Mouse (Mus musculus): ENCODE results near the gene Tnfsf12. TPM values are rescaled to one million over a fixed set of nuclear protein-coding genes. Genes with fewer than 3 reads are reported as not detected.

The Tnfsf12 gene
- polyA plus RNA-seq, 1 experiment from 2014 or later: 1.2 TPM

GRCm38 (mm10) chr11:69715929-69716328 lies 20.3 kb upstream of the Tnfsf12 start:
- no peaks in the 10 kb centered on the region for H3K4me1 ChIP-seq (replicated peaks; ENCODE audit: control insufficient read depth, insufficient read depth, low read length)
- no peak for ATAC-seq
- no peaks in the 10 kb centered on the region for H3K27me3 ChIP-seq (replicated peaks; ENCODE audit: control insufficient read depth, insufficient read depth, low read length)
- no peaks in the 10 kb centered on the region for H3K9me3 ChIP-seq (ENCODE audit: control insufficient read depth, low read length)
- H3K27ac ChIP-seq (ENCODE audit: low read length): no peak overlapping the region
- no peak overlapping the region for H3K9ac ChIP-seq (replicated peaks; ENCODE audit: low read depth, low read length)
- H3K36me3 ChIP-seq (ENCODE audit: control insufficient read depth, insufficient read depth): no peaks in the 10 kb centered on the region
- H3K4me3 ChIP-seq (replicated peaks; ENCODE audit: low read length): no peak overlapping the region
- no peak overlapping the region for H3K4me2 ChIP-seq (ENCODE audit: low read length)
- WGBS: 50% methylated on average over 5 of the region's 5 CpGs

GRCm38 (mm10) chr11:69715482-69715881 lies 19.8 kb upstream of the Tnfsf12 start:
- Histone ChIP-seq H3K9me3 (ENCODE audit: control insufficient read depth, low read length) (no peaks in the 10 kb centered on the region), H3K27ac (ENCODE audit: low read length) (no peak overlapping the region), H3K4me2 (ENCODE audit: low read length) (no peak overlapping the region), H3K4me1 (replicated peaks; ENCODE audit: control insufficient read depth, insufficient read depth, low read length) (no peaks in the 10 kb centered on the region), H3K36me3 (ENCODE audit: control insufficient read depth, insufficient read depth) (no peaks in the 10 kb centered on the region), H3K4me3 (replicated peaks; ENCODE audit: low read length) (no peak overlapping the region), H3K9ac (replicated peaks; ENCODE audit: low read depth, low read length) (no peak overlapping the region), H3K27me3 (replicated peaks; ENCODE audit: control insufficient read depth, insufficient read depth, low read length) (no peaks in the 10 kb centered on the region)
- ATAC-seq: no peak
- 56% methylated on average over 9 of the region's 9 CpGs for WGBS

DNA sequence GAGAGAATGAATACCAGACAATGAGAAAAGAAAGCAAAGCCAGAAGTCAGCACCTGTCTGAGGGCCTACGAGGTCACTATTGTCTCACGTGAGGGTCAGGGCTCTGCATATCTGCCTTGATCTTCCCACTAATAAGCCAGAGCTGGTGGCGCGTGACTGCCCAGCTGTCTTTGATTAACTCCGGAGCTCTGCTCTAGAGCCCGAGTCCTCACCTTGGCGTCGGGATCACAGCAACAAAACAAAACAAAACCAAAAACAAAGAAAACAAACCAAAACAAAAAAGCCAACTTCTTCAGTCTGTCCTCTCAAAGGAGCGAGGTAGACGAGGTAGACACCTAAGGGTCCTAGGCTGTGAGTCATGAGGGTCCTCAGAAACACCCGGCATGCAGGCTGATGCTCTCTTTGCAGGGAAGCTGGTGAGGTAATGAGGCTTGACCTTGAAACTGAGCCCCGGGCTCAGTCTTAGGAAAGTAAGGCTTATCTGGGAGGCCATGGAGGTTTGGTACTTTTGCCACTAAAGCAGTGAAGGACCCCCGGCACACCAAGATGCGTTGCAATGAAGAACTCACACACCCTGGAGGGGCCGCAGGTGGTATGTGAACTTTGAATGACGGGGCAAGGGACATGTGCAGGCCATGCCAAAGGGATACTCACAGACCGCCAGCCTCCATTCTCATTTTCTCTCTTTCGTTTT lies 19.1 kb upstream of the Tnfsf12 start:
- H3K27ac ChIP-seq (ENCODE audit: low read length): no peak overlapping the region
- H3K27me3 ChIP-seq (replicated peaks; ENCODE audit: control insufficient read depth, insufficient read depth, low read length): no peaks in the 10 kb centered on the region
- no peak overlapping the region for H3K4me3 ChIP-seq (replicated peaks; ENCODE audit: low read length)
- peaks cover 2% of the 10 kb centered on the region; the same call in 1 of the 2 replicates for H3K4me1 ChIP-seq (replicated peaks; ENCODE audit: control insufficient read depth, insufficient read depth, low read length)
- no peak for ATAC-seq
- no peaks in the 10 kb centered on the region for H3K9me3 ChIP-seq (ENCODE audit: control insufficient read depth, low read length)
- H3K4me2 ChIP-seq (ENCODE audit: low read length): no peak overlapping the region
- H3K36me3 ChIP-seq (ENCODE audit: control insufficient read depth, insufficient read depth): no peaks in the 10 kb centered on the region
- 82% methylated on average over 18 of the region's 18 CpGs for WGBS
- H3K9ac ChIP-seq (replicated peaks; ENCODE audit: low read depth, low read length): no peak overlapping the region

GRCm38 (mm10) chr11:69712954-69713672 lies 17.5 kb upstream of the Tnfsf12 start:
- no peak overlapping the region for H3K27ac ChIP-seq (ENCODE audit: low read length)
- H3K4me1 ChIP-seq (replicated peaks; ENCODE audit: control insufficient read depth, insufficient read depth, low read length): peaks cover 3% of the 10 kb centered on the region; the same call in 1 of the 2 replicates
- H3K27me3 ChIP-seq (replicated peaks; ENCODE audit: control insufficient read depth, insufficient read depth, low read length): no peaks in the 10 kb centered on the region
- no peak for ATAC-seq
- no peaks in the 10 kb centered on the region for H3K36me3 ChIP-seq (ENCODE audit: control insufficient read depth, insufficient read depth)
- no peak overlapping the region for H3K4me2 ChIP-seq (ENCODE audit: low read length)
- WGBS: 85% methylated on average over 20 of the region's 20 CpGs
- H3K9me3 ChIP-seq (ENCODE audit: control insufficient read depth, low read length): no peaks in the 10 kb centered on the region
- H3K9ac ChIP-seq (replicated peaks; ENCODE audit: low read depth, low read length): no peak overlapping the region
- H3K4me3 ChIP-seq (replicated peaks; ENCODE audit: low read length): no peak overlapping the region

- no peak overlapping the region for H3K9ac ChIP-seq (replicated peaks; ENCODE audit: low read depth, low read length)
- ATAC-seq: no peak
- H3K36me3 ChIP-seq (ENCODE audit: control insufficient read depth, insufficient read depth): no peaks in the 10 kb centered on the region
- H3K4me2 ChIP-seq (ENCODE audit: low read length): no peak overlapping the region
- peaks cover 8% of the 10 kb centered on the region for H3K4me1 ChIP-seq (replicated peaks; ENCODE audit: control insufficient read depth, insufficient read depth, low read length)
- 83% methylated on average over 2 of the region's 2 CpGs for WGBS
- no peak overlapping the region for H3K27ac ChIP-seq (ENCODE audit: low read length)
- no peaks in the 10 kb centered on the region for H3K9me3 ChIP-seq (ENCODE audit: control insufficient read depth, low read length)
- no peaks in the 10 kb centered on the region for H3K27me3 ChIP-seq (replicated peaks; ENCODE audit: control insufficient read depth, insufficient read depth, low read length)
- H3K4me3 ChIP-seq (replicated peaks; ENCODE audit: low read length): no peak overlapping the region
These were observed 15.4 kb upstream of the Tnfsf12 start for GRCm38 (mm10) chr11:69711082-69711481.

- Histone ChIP-seq H3K4me2 (ENCODE audit: low read length) (no peak overlapping the region), H3K4me3 (replicated peaks; ENCODE audit: low read length) (no peak overlapping the region), H3K27me3 (replicated peaks; ENCODE audit: control insufficient read depth, insufficient read depth, low read length) (no peaks in the 10 kb centered on the region), H3K4me1 (replicated peaks; ENCODE audit: control insufficient read depth, insufficient read depth, low read length) (peaks cover 8% of the 10 kb centered on the region), H3K27ac (ENCODE audit: low read length) (no peak overlapping the region), H3K9me3 (ENCODE audit: control insufficient read depth, low read length) (no peaks in the 10 kb centered on the region), H3K36me3 (ENCODE audit: control insufficient read depth, insufficient read depth) (no peaks in the 10 kb centered on the region), H3K9ac (replicated peaks; ENCODE audit: low read depth, low read length) (no peak overlapping the region)
- WGBS: 75% methylated on average over 3 of the region's 3 CpGs
- ATAC-seq: no peak
These were observed 14.8 kb upstream of the Tnfsf12 start for GRCm38 (mm10) chr11:69710470-69710869.

GRCm38 (mm10) chr11:69709554-69710446 lies 14.2 kb upstream of the Tnfsf12 start:
- ATAC-seq: no peak
- Histone ChIP-seq H3K4me3 (replicated peaks; ENCODE audit: low read length) (no peak overlapping the region), H3K27me3 (replicated peaks; ENCODE audit: control insufficient read depth, insufficient read depth, low read length) (no peaks in the 10 kb centered on the region), H3K36me3 (ENCODE audit: control insufficient read depth, insufficient read depth) (no peaks in the 10 kb centered on the region), H3K4me2 (ENCODE audit: low read length) (no peak overlapping the region), H3K9me3 (ENCODE audit: control insufficient read depth, low read length) (no peaks in the 10 kb centered on the region), H3K27ac (ENCODE audit: low read length) (peak overlapping the region; percentile 28; the same call in 1 of the 2 replicates), H3K9ac (replicated peaks; ENCODE audit: low read depth, low read length) (no peak overlapping the region), H3K4me1 (replicated peaks; ENCODE audit: control insufficient read depth, insufficient read depth, low read length) (peaks cover 8% of the 10 kb centered on the region)
- WGBS: 54% methylated on average over 11 of the region's 11 CpGs

DNA sequence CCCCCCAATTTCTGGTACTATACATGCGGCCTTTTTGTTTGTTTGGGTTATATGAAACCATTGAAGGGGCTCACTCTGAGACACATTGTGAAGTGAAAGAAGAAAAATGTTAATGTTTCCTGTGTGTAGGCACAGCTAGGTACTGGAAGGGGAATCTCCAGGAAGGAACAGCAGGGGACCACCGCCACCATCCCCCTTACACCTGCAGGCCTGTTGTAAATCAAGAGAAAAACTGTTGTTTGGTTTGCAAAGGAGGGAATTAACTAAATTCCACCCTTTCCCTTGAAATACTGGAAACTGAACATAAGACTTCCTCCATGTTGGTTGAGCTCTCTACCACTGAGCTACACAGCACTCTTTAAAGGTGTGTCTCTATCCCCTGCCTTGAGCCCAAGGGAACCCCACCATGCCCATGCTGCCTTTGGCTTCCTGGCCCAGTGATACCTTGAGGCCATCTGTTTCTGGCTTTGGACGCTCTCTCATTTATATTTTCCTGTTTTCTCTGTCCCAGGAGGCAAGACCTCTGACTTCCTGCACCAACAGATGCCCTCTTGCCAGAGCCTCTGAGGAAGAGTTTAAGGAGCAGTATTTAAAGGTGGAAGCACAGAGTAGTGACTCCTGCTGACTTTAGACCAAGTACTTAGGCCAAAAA lies 13.1 kb upstream of the Tnfsf12 start:
- WGBS: 77% methylated on average over 3 of the region's 3 CpGs
- Histone ChIP-seq H3K27me3 (replicated peaks; ENCODE audit: control insufficient read depth, insufficient read depth, low read length) (no peaks in the 10 kb centered on the region), H3K4me2 (ENCODE audit: low read length) (no peak overlapping the region), H3K9ac (replicated peaks; ENCODE audit: low read depth, low read length) (no peak overlapping the region), H3K9me3 (ENCODE audit: control insufficient read depth, low read length) (no peaks in the 10 kb centered on the region), H3K4me3 (replicated peaks; ENCODE audit: low read length) (no peak overlapping the region), H3K4me1 (replicated peaks; ENCODE audit: control insufficient read depth, insufficient read depth, low read length) (peaks cover 8% of the 10 kb centered on the region), H3K27ac (ENCODE audit: low read length) (no peak overlapping the region), H3K36me3 (ENCODE audit: control insufficient read depth, insufficient read depth) (no peaks in the 10 kb centered on the region)
- no peak for ATAC-seq
